Mouse (Mus musculus): ENCODE data around the gene Fam166a.

Gene Fam166a

GRCm38 (mm10) chr2:25185625-25186574, 32.6 kb upstream of the Fam166a start:
- DNase-seq (ENCODE audit: low spot score): peak; percentile 43

GRCm38 (mm10) chr2:25186575-25186930, 32.0 kb upstream of the Fam166a start:
- no peak for DNase-seq (ENCODE audit: low spot score)

GRCm38 (mm10) chr2:25187841-25188240, 30.7 kb upstream of the Fam166a start:
- DNase-seq (ENCODE audit: low spot score): no peak

- DNase-seq (ENCODE audit: low spot score): peak; percentile 88
Observed at GRCm38 (mm10) chr2:25193330-25193770, 25.2 kb upstream of the Fam166a start.

GRCm38 (mm10) chr2:25194006-25194405, 24.5 kb upstream of the Fam166a start:
- no peak for DNase-seq (ENCODE audit: low spot score)

GRCm38 (mm10) chr2:25194486-25195171, 23.9 kb upstream of the Fam166a start:
- no peak for DNase-seq (ENCODE audit: low spot score)

- no peak for DNase-seq (ENCODE audit: low spot score)
Observed at GRCm38 (mm10) chr2:25195211-25196156, 23.1 kb upstream of the Fam166a start.

- peak; percentile 49 for DNase-seq (ENCODE audit: low spot score)
Observed at GRCm38 (mm10) chr2:25196172-25196954, 22.2 kb upstream of the Fam166a start, which contains the start of gene Tor4a. Gene Tor4a, minus strand, starts transcription at chr2:25196886.

GRCm38 (mm10) chr2:25197191-25197590, 21.4 kb upstream of the Fam166a start:
- DNase-seq (ENCODE audit: low spot score): no peak

GRCm38 (mm10) chr2:25197946-25198345, 20.6 kb upstream of the Fam166a start:
- DNase-seq (ENCODE audit: low spot score): no peak

- DNase-seq (ENCODE audit: low spot score): no peak
Observed at GRCm38 (mm10) chr2:25200631-25201030, 17.9 kb upstream of the Fam166a start.

- DNase-seq (ENCODE audit: low spot score): no peak
Observed at GRCm38 (mm10) chr2:25203631-25204214, 14.8 kb upstream of the Fam166a start.

- DNase-seq (ENCODE audit: low spot score): no peak
Observed at GRCm38 (mm10) chr2:25207593-25207992, 11.0 kb upstream of the Fam166a start.

- DNase-seq (ENCODE audit: low spot score): no peak
Observed at GRCm38 (mm10) chr2:25210686-25211085, 7.9 kb upstream of the Fam166a start.

GRCm38 (mm10) chr2:25211121-25211670, 7.3 kb upstream of the Fam166a start, which contains the start of gene Nelfb:
Gene Nelfb, minus strand, starts transcription at chr2:25211489.
- peak; percentile 86 for DNase-seq (ENCODE audit: low spot score)

- DNase-seq (ENCODE audit: low spot score): no peak
Observed at GRCm38 (mm10) chr2:25213266-25213865, 5.2 kb upstream of the Fam166a start.

- DNase-seq (ENCODE audit: low spot score): no peak
Observed at GRCm38 (mm10) chr2:25214444-25214843, 4.1 kb upstream of the Fam166a start, which contains the start of gene Stpg3. Gene Stpg3, minus strand, starts transcription at chr2:25214637.

GRCm38 (mm10) chr2:25217666-25218065, 879 bp upstream of the Fam166a start:
- DNase-seq (ENCODE audit: low spot score): no peak

GRCm38 (mm10) chr2:25221331-25221772, 2.8 kb downstream of the Fam166a start:
- no peak for DNase-seq (ENCODE audit: low spot score)
